Mouse (Mus musculus): ENCODE measurements around the gene Sv2a. TPM values are rescaled to one million over a fixed set of nuclear protein-coding genes. Genes with fewer than 3 reads are reported as not detected.
A peak's percentile ranks its signal among the peaks of the same experiment; 100 is the strongest.

Gene Sv2a
- polyA plus RNA-seq, 1 experiment from 2014 or later, result 4.1 TPM

- Histone ChIP-seq H3K4me2 (ENCODE audit: low read depth, low read length) (peak overlapping the region; percentile 99), H3K9me3 (replicated peaks; ENCODE audit: control insufficient read depth, low read length) (no peaks in the 10 kb centered on the region), H3K4me3 (replicated peaks; ENCODE audit: low read length) (peak overlapping the region; percentile 51), H3K36me3 (ENCODE audit: control insufficient read depth, insufficient read depth, low read length) (no peaks in the 10 kb centered on the region), H3K27ac (ENCODE audit: low read length) (peak overlapping the region; percentile 95), H3K9ac (ENCODE audit: low read length) (peak overlapping the region; percentile 69), H3K4me1 (ENCODE audit: control insufficient read depth, insufficient read depth, low read length) (peaks cover 16% of the 10 kb centered on the region), H3K27me3 (ENCODE audit: control insufficient read depth, insufficient read depth, low read length) (no peaks in the 10 kb centered on the region)
- peak; percentile 84 for ATAC-seq (ENCODE audit: insufficient read depth, low FRiP score)
- WGBS, result 30% methylated on average over 4 of the region's 4 CpGs
Measured at GRCm38 (mm10) chr3:96160222-96160802, 20.6 kb upstream of the Sv2a start.

GRCm38 (mm10) chr3:96160803-96161516, 20.0 kb upstream of the Sv2a start:
- Histone ChIP-seq H3K4me1 (ENCODE audit: control insufficient read depth, insufficient read depth, low read length) (peaks cover 16% of the 10 kb centered on the region), H3K4me3 (replicated peaks; ENCODE audit: low read length) (peak overlapping the region; percentile 51), H3K36me3 (ENCODE audit: control insufficient read depth, insufficient read depth, low read length) (no peaks in the 10 kb centered on the region), H3K27me3 (ENCODE audit: control insufficient read depth, insufficient read depth, low read length) (no peaks in the 10 kb centered on the region), H3K9ac (ENCODE audit: low read length) (peak overlapping the region; percentile 69), H3K4me2 (ENCODE audit: low read depth, low read length) (peak overlapping the region; percentile 99), H3K27ac (ENCODE audit: low read length) (peak overlapping the region; percentile 95), H3K9me3 (replicated peaks; ENCODE audit: control insufficient read depth, low read length) (no peaks in the 10 kb centered on the region)
- peak; percentile 84 for ATAC-seq (ENCODE audit: insufficient read depth, low FRiP score)
- WGBS, result under 1% methylated on average over 12 of the region's 12 CpGs

GRCm38 (mm10) chr3:96161869-96162840, 18.8 kb upstream of the Sv2a start, which contains the start of gene Mtmr11:
Mtmr11 (plus strand) TSS chr3:96162004.
- peak; percentile 31; the same call in 1 of the 2 replicates for ATAC-seq (ENCODE audit: insufficient read depth, low FRiP score)

GRCm38 (mm10) chr3:96163040-96163439, 17.9 kb upstream of the Sv2a start:
- Histone ChIP-seq H3K9ac (ENCODE audit: low read length) (no peak overlapping the region), H3K4me2 (ENCODE audit: low read depth, low read length) (peak overlapping the region; percentile 99; the same call in 1 of the 2 replicates), H3K9me3 (replicated peaks; ENCODE audit: control insufficient read depth, low read length) (no peaks in the 10 kb centered on the region), H3K27me3 (ENCODE audit: control insufficient read depth, insufficient read depth, low read length) (no peaks in the 10 kb centered on the region), H3K36me3 (ENCODE audit: control insufficient read depth, insufficient read depth, low read length) (no peaks in the 10 kb centered on the region), H3K4me1 (ENCODE audit: control insufficient read depth, insufficient read depth, low read length) (peaks cover 16% of the 10 kb centered on the region), H3K4me3 (replicated peaks; ENCODE audit: low read length) (peak overlapping the region; percentile 51; the same call in 1 of the 2 replicates), H3K27ac (ENCODE audit: low read length) (no peak overlapping the region)
- ATAC-seq (ENCODE audit: insufficient read depth, low FRiP score), result no peak
- WGBS, result 81% methylated on average over 6 of the region's 6 CpGs

More at GRCm38 (mm10) chr3:96161869-96162840, 18.8 kb upstream of the Sv2a start, which contains the start of gene Mtmr11:
- peak within 1 kb of the TSS; percentile 95 for H3K27ac ChIP-seq (ENCODE audit: low read length)
- WGBS, result 5% methylated on average over 16 of the region's 16 CpGs
- no peaks in the 10 kb centered on the region for H3K36me3 ChIP-seq (ENCODE audit: control insufficient read depth, insufficient read depth, low read length)
- H3K9ac ChIP-seq (ENCODE audit: low read length), result peak within 1 kb of the TSS; percentile 69
- H3K4me3 ChIP-seq (replicated peaks; ENCODE audit: low read length), result peak within 1 kb of the TSS; percentile 51
- H3K4me1 ChIP-seq (ENCODE audit: control insufficient read depth, insufficient read depth, low read length), result peaks cover 16% of the 10 kb centered on the region
- H3K4me2 ChIP-seq (ENCODE audit: low read depth, low read length), result peak within 1 kb of the TSS; percentile 99
- H3K27me3 ChIP-seq (ENCODE audit: control insufficient read depth, insufficient read depth, low read length), result no peaks in the 10 kb centered on the region
- H3K9me3 ChIP-seq (replicated peaks; ENCODE audit: control insufficient read depth, low read length), result no peaks in the 10 kb centered on the region

- Histone ChIP-seq H3K27ac (ENCODE audit: low read length) (no peak overlapping the region), H3K36me3 (ENCODE audit: control insufficient read depth, insufficient read depth, low read length) (no peaks in the 10 kb centered on the region), H3K9ac (ENCODE audit: low read length) (no peak overlapping the region), H3K4me2 (ENCODE audit: low read depth, low read length) (no peak overlapping the region), H3K9me3 (replicated peaks; ENCODE audit: control insufficient read depth, low read length) (no peaks in the 10 kb centered on the region), H3K4me1 (ENCODE audit: control insufficient read depth, insufficient read depth, low read length) (peaks cover 8% of the 10 kb centered on the region; the same call in 1 of the 2 replicates), H3K27me3 (ENCODE audit: control insufficient read depth, insufficient read depth, low read length) (no peaks in the 10 kb centered on the region), H3K4me3 (replicated peaks; ENCODE audit: low read length) (no peak overlapping the region)
- ATAC-seq (ENCODE audit: insufficient read depth, low FRiP score), result no peak
- 66% methylated on average over 12 of the region's 12 CpGs for WGBS
Measured at GRCm38 (mm10) chr3:96168466-96169158, 12.3 kb upstream of the Sv2a start.

- Histone ChIP-seq H3K27ac (ENCODE audit: low read length) (no peak overlapping the region), H3K4me3 (replicated peaks; ENCODE audit: low read length) (no peak overlapping the region), H3K9me3 (replicated peaks; ENCODE audit: control insufficient read depth, low read length) (no peaks in the 10 kb centered on the region), H3K36me3 (ENCODE audit: control insufficient read depth, insufficient read depth, low read length) (0 out of 2 replicates have a peak, but pooled peaks cover 8% of the 10 kb centered on the region), H3K9ac (ENCODE audit: low read length) (no peak overlapping the region; the same call in 1 of the 2 replicates), H3K27me3 (ENCODE audit: control insufficient read depth, insufficient read depth, low read length) (no peaks in the 10 kb centered on the region), H3K4me2 (ENCODE audit: low read depth, low read length) (no peak overlapping the region), H3K4me1 (ENCODE audit: control insufficient read depth, insufficient read depth, low read length) (peaks cover 15% of the 10 kb centered on the region)
- ATAC-seq (ENCODE audit: insufficient read depth, low FRiP score), result no peak
- 83% methylated on average over 4 of the region's 4 CpGs for WGBS
Measured at GRCm38 (mm10) chr3:96170276-96170675, 10.7 kb upstream of the Sv2a start.

- no peaks in the 10 kb centered on the region for H3K9me3 ChIP-seq (replicated peaks; ENCODE audit: control insufficient read depth, low read length)
Measured at GRCm38 (mm10) chr3:96170976-96171545, 9.9 kb upstream of the Sv2a start.

More at GRCm38 (mm10) chr3:96170976-96171545, 9.9 kb upstream of the Sv2a start:
- Histone ChIP-seq H3K27ac (ENCODE audit: low read length) (peak overlapping the region; percentile 99), H3K4me2 (ENCODE audit: low read depth, low read length) (peak overlapping the region; percentile 71), H3K4me3 (replicated peaks; ENCODE audit: low read length) (peak overlapping the region; percentile 89), H3K9ac (ENCODE audit: low read length) (peak overlapping the region; percentile 79), H3K36me3 (ENCODE audit: control insufficient read depth, insufficient read depth, low read length) (peaks cover 12% of the 10 kb centered on the region; the same call in 1 of the 2 replicates), H3K27me3 (ENCODE audit: control insufficient read depth, insufficient read depth, low read length) (no peaks in the 10 kb centered on the region), H3K4me1 (ENCODE audit: control insufficient read depth, insufficient read depth, low read length) (peaks cover 15% of the 10 kb centered on the region)
- ATAC-seq (ENCODE audit: insufficient read depth, low FRiP score), result no peak
- WGBS, result 47% methylated on average over 10 of the region's 10 CpGs
